Mouse (Mus musculus): ENCODE results near the gene Nat9.

The Nat9 gene

DNA sequence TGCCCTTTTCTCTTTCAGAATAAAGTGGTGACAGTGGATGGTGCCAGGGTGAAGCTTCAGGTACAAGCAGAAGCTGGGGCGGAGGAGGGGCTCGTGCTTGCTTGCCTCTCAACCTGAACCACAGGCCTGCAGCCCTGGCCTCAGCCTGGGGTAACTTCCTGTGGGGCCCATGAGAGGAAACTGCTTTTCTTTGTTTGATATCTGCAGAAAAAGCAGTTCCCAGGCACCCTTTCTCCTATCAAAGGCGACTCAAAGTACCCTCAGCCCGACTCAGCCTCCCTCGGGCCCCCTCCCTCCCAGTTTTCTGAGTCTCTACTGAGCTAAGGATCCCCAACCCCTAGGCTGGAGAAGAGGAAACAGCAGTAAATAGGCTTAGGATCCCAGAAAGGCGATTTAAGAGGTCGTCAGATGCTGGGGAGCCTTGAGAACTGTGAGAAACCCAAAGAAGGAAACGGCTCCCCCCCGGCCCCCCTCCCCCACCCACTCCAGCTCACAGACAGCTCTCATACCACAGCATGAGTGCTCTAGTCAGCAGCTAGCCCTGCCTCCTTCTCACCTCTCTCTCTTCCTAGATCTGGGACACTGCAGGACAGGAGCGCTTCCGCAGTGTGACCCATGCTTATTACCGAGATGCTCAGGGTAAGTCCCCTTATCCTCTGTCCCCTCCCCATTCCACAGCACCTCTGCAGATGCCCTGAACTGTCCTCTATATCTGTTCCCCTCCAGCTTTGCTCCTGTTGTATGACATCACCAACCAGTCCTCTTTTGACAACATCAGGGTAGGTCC lies 29.5 kb downstream of the Nat9 start:
- DNase-seq (ENCODE audit: inconsistent age in 2 of 2, low spot score in 1 of 2) = peak in 1 of 2 experiments; percentile 32

DNA sequence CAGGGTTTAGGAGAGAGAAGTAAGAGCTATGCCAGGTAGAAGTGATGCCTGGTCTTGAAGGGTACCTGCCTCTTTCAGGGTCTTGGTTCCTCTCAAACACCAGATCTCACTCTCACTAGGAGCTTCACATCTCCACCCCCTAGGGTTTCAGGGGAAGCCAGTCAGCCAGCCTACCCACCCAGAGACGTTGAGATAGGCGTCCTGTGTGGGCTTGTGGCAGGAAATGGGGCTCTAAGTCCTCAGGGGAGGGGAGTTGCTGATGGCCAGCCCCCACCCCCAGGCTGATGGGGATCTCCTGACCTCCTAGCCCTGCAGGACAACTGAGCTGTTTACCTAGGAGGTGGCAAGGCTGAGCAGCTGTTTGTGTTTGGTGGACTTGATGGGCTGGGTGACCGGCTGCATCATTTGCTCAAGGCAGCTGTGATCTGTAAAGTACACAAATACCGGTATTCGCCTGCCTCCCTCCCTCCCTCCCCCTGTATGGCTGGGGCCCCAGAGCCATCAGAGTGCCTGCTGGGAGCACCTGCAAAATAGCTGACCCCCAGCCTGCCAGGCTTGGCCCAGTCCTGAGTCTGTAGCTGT lies 32.5 kb downstream of the Nat9 start:
- DNase-seq (ENCODE audit: inconsistent age in 2 of 2, low spot score in 1 of 2) = peak in 1 of 2 experiments; percentile 19

DNA sequence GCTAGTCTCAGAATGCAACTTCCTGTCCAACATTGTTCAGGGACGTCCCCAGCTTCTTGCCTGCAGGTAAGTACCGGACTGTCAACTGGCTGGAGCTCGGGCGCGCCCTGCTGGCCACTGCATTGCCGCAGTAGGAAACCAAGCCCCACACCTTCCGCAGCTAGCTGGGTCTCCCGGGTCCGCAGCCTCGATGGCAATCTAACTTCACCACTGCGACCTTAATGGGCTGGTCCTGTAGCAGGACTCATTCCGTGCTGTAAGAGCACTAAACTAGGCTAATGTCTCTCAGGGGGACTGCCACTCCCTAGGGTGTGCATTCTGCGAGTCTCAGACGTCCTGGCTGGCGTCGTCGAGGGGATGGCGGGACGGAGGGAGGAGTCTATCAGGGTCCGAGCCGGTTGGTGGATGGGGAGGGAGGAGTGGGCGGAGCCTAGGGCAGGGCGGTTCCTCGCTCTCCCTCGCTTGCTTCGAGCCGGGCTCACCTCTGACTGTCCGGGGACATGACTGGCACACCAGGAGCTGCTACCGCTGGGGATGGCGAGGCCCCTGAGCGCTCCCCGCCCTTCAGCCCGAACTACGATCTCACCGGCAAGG lies 33.9 kb downstream of the Nat9 start:
- peak; percentile 79 to 91 for DNase-seq (ENCODE audit: inconsistent age in 2 of 2, low spot score in 1 of 2)

DNA sequence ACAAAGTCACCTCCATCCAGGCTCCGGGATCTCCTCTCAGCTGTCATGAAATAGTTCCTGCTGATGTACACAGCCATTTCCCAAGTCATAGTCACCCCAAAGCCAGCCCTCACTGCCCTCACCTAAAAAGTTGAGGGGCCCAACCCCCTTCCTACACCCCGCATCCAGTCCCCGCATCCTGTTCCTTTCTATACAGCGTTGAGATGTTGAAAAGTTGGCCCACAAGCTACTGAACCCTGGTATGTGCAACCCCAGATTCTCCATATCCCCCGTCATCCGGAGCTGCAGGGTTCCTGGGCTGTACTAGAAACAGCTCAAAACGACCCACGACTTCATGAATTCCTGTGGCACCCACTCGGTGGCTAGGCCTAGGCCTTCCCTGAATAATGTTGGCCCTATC lies 34.6 kb downstream of the Nat9 start:
- no peak for DNase-seq (ENCODE audit: inconsistent age in 2 of 2, low spot score in 1 of 2)

DNA sequence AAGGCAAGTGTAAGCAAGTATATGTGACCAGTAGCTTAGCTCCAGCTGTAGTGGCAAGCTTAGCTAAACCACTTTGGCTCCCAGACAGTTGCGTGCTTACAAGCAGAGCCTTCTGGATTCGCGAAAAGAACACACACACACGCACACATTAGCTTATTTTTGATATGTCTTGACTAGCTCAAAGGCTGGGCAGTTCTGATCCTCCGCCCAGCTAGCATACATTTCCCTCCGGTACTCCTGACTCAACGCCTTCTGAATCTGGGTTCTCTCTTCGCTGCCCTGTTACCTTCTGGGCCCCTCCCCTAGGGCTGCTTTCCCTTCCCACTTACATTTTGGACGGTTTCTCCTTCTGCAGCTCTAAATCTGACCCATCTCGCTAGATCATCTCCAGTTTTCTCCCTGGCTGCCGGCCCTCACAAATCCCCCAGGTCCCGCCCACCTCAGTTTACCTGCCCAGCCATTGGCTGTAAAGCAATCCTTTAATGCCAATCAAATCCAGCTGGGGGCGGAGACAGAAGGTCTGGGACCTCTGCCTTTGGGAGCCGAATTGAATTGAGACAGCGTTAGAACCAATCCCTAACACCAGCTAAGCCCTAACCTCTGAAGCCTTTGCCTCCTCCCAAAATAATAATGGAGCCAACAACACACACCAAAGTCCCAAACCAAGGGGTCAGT lies 35.8 kb downstream of the Nat9 start:
- peak; percentile 58 to 78 for DNase-seq (ENCODE audit: inconsistent age in 2 of 2, low spot score in 1 of 2)

DNA sequence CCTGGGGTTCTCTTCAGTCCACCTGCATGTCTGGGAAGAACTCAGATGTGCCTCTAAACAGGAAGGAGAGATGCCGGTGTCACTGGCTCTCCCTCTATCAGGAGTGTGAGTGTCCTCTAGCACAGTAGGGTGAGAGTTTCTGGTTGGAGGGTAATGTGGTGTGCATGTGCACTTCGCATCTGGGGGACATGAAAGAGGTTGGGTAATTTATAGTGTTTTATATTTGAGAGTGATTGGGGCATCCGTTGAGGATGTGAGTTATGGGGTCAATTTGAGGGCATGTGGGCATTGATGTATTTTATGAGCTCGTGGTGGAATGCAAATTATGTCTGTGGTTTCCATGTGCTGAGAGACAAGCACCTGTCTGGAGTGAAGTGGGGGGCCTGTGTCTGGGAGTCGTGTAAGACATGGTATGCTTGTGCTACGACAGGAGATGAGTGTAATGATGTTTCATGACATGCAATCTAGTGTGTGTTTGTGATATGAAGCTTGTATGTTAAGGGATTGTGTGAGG lies 36.9 kb downstream of the Nat9 start:
- DNase-seq (ENCODE audit: inconsistent age in 2 of 2, low spot score in 1 of 2) = no peak

GRCm38 (mm10) chr11:115147813-115148212 lies 39.8 kb downstream of the Nat9 start:
- DNase-seq (ENCODE audit: inconsistent age in 2 of 2, low spot score in 1 of 2) = no peak

DNA sequence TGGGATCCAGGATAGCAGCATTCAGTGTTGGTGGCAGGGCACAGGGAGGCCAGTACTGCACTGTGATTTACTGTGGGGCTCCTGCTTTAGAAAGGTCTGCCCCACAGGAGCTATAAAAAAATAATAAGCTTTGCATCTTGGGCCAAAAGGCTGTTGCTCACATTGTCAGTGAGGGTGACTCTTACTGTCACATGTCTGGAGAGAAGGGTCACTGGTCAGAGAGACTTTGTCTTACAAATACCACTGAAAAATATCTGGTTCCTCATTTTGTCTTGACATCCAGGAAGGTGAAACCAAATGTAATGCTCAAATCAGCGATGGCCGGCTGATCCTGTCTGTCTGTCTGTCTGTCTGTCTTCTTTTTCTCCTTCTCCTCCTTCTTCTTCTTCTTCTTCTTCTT lies 45.7 kb downstream of the Nat9 start:
- no peak for DNase-seq (ENCODE audit: inconsistent age in 2 of 2, low spot score in 1 of 2)

- no peak for DNase-seq (ENCODE audit: inconsistent age in 2 of 2, low spot score in 1 of 2)
Observed at GRCm38 (mm10) chr11:115138597-115139262, 48.9 kb downstream of the Nat9 start.

DNA sequence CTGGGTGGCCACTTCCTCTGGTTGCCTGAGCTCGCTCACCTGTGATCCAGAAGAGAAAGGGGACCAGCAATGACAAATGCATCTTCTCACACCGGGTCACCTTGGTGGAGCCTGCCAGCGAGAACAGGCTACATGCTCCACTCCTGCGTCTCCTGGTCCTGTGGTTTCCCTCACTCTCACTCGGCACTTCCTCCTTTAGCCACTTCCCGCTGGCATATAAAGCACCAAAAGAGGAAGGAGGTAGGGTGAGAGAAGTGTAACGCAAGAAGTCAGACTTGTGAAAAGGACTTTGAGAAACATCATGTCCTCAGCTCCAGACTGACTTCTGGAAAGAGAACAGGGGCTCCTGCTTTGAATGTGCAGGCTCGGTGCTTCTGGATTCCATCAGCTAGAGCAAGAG lies 53.9 kb downstream of the Nat9 start, which contains the start of gene Cd300lf:
Cd300lf (minus strand) TSS at position 193 of the 400 bp plus-strand sequence.
- peak in 1 of 2 experiments; percentile 44 for DNase-seq (ENCODE audit: inconsistent age in 2 of 2, low spot score in 1 of 2)

All from adrenal gland, adult (tissue).